Mouse (Mus musculus) stomach, postnatal 0 days (tissue): ENCODE measurements at regions not wholly inside any gene's neighbourhood (a gene's known extent, or its start where the extent isn't known, plus 50 kb on each side); places are given as distances from the start of the nearest gene placed in this dataset.

Experiments used
- ATAC-seq: fragments of 200-750 bp; cut with Nextera tagmentation; 2 replicates; pipeline ENCODE4 v1.8.0; 2017; ENCODE audit not compliant: low FRiP score, low TSS enrichment
- DNase-seq: peaks from one replicate; pipeline ENCODE4 v3.0.0-alpha.2; 2016; ENCODE audit warnings: low spot score
- H3K27ac ChIP-seq: fragments of 300-500 bp; sonication (generic); replicated peaks from 2 replicates; pipeline ENCODE4 v1.5.1; 2014; ENCODE audit warnings: mild to moderate bottlenecking, control low read depth
- H3K27me3 ChIP-seq: fragments of 300-500 bp; sonication (generic); 2 replicates; pipeline ENCODE4 v1.6.1; 2014; ENCODE audit warnings: low read length; ENCODE audit not compliant: control insufficient read depth, insufficient read depth
- H3K36me3 ChIP-seq: fragments of 300-500 bp; sonication (generic); 2 replicates; pipeline ENCODE4 v1.6.1; 2014; ENCODE audit warnings: low read length, mixed read lengths; ENCODE audit not compliant: control insufficient read depth, insufficient read depth
- H3K4me1 ChIP-seq: fragments of 300-500 bp; sonication (generic); replicated peaks from 2 replicates; pipeline ENCODE4 v1.6.1; 2014; ENCODE audit warnings: antibody characterized with exemption; ENCODE audit not compliant: control insufficient read depth, insufficient read depth
- H3K4me2 ChIP-seq: fragments of 300-500 bp; sonication (generic); replicated peaks from 2 replicates; pipeline ENCODE4 v1.6.1; 2014; ENCODE audit warnings: low read depth, mild to moderate bottlenecking, control low read depth, moderate library complexity
- H3K4me3 ChIP-seq: fragments of 300-500 bp; sonication (generic); 2 replicates; pipeline ENCODE4 v1.5.1; 2014; ENCODE audit warnings: low read depth, low read length, control low read depth
- H3K9ac ChIP-seq: fragments of 300-500 bp; sonication (generic); 2 replicates; pipeline ENCODE4 v1.6.1; 2014; ENCODE audit warnings: mild to moderate bottlenecking, low read length, control low read depth, mixed read lengths
- H3K9me3 ChIP-seq: fragments of 300-500 bp; sonication (generic); 2 replicates; pipeline ENCODE4 v1.6.1; 2016; ENCODE audit warnings: low read length; ENCODE audit not compliant: control insufficient read depth
- CTCF ChIP-seq: IDR thresholded peaks from 2 replicates; pipeline ENCODE4 v1.5.1; 2016; ENCODE audit warnings: antibody characterized with exemption, low read depth, mild to moderate bottlenecking, moderate library complexity
- EP300 ChIP-seq: optimal IDR thresholded peaks from 2 replicates; pipeline ENCODE3; 2016; ENCODE audit warnings: antibody characterized with exemption
- WGBS: fragments of 180-500 bp; shearing (Covaris S2); extraction: QIAGEN DNeasy Blood & Tissue Kit; methylation state at CpG from one replicate; pipeline ENCODE4 v1.1.7; 2014; 5-methylcytosine and 5-hydroxymethylcytosine counted together

GRCm38 (mm10) chr12:109530215-109531050 lies 69.7 kb downstream of the Rtl1 start:
- no peaks in the 10 kb centered on the region for H3K27me3 ChIP-seq
- WGBS = 81% methylated on average over 19 of the region's 19 CpGs

DNA sequence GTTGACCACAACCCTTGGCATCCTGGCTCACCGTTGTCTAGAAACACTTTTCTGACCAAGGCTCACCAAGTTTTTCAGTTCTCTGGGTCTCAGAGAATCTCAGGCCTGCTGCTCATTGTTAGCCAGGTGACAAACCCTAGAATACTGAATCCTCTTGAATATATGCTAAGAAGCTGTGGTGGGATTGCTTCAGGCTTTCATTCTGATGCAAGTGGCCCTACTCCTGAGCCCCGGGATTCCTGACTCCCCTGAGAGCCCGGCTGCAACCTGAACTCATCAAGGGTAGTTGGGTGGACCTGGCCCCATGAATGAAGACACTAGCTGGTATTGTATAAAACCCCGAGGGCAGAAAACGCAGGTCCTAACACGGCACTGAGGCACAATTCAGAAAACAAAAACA lies 70.6 kb downstream of the Rtl1 start:
- 82% methylated on average over 6 of the region's 6 CpGs for WGBS
- Histone ChIP-seq H3K36me3 (no peaks in the 10 kb centered on the region), H3K4me3 (no peak overlapping the region), H3K9me3 (0 out of 2 replicates have a peak, but pooled peaks cover 4% of the 10 kb centered on the region), H3K9ac (no peak overlapping the region), H3K4me2 (no peak overlapping the region), H3K4me1 (peaks cover 5% of the 10 kb centered on the region), H3K27ac (no peak overlapping the region), H3K27me3 (no peaks in the 10 kb centered on the region)
- no peak for DNase-seq
- TF ChIP-seq EP300 (no peak), CTCF (no peak)
- ATAC-seq = no peak

More at GRCm38 (mm10) chr12:109530215-109531050, 69.7 kb downstream of the Rtl1 start:
- Histone ChIP-seq H3K36me3 (no peaks in the 10 kb centered on the region), H3K27ac (no peak overlapping the region), H3K9me3 (0 out of 2 replicates have a peak, but pooled peaks cover 4% of the 10 kb centered on the region), H3K4me2 (no peak overlapping the region), H3K9ac (no peak overlapping the region), H3K4me1 (peaks cover 8% of the 10 kb centered on the region), H3K4me3 (no peak overlapping the region)
- ATAC-seq (no peak), DNase-seq (no peak)
- TF ChIP-seq EP300 = no peak
- TF ChIP-seq CTCF = no peak

DNA sequence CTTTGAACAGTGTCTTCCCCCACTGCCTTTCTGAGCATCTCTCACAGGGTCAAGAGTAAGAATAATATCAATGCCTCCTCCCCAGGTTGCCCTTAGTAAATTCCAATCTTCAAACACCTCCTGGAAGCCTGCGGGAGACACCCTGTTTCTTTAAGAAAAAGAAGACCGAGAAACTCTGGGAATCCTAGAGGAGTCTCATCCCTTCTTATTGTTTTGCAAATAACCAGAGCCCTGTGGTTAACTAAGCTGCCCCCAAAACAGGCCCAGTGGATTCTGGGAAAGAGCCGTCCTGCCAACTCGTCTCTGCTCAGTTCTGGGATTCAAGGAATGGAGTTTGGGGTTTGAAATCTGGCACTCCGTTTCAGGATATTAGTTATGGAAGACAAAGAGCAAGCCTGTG lies 71.2 kb downstream of the Rtl1 start:
- 0 out of 2 replicates have a peak, but pooled peaks cover 4% of the 10 kb centered on the region for H3K9me3 ChIP-seq
- TF ChIP-seq CTCF (no peak), EP300 (no peak)
- 75% methylated on average over 5 of the region's 5 CpGs for WGBS
- ATAC-seq (no peak), DNase-seq (no peak)
- H3K9ac ChIP-seq = no peak overlapping the region
- no peak overlapping the region for H3K27ac ChIP-seq
- peaks cover 5% of the 10 kb centered on the region for H3K4me1 ChIP-seq
- no peak overlapping the region for H3K4me3 ChIP-seq
- no peaks in the 10 kb centered on the region for H3K27me3 ChIP-seq
- H3K36me3 ChIP-seq = no peaks in the 10 kb centered on the region
- no peak overlapping the region for H3K4me2 ChIP-seq

- H3K4me2 ChIP-seq = peak overlapping the region; percentile 43
- ATAC-seq (no peak), DNase-seq (no peak)
- 0 out of 2 replicates have a peak overlapping the region, but pooled peaks have one; percentile 8 for H3K4me3 ChIP-seq
- 0 out of 2 replicates have a peak, but pooled peaks cover 4% of the 10 kb centered on the region for H3K9me3 ChIP-seq
- no peak overlapping the region for H3K27ac ChIP-seq
- H3K9ac ChIP-seq = no peak overlapping the region
- peaks cover 5% of the 10 kb centered on the region for H3K4me1 ChIP-seq
- WGBS = 48% methylated on average over 27 of the region's 27 CpGs
- H3K36me3 ChIP-seq = no peaks in the 10 kb centered on the region
- TF ChIP-seq CTCF = no peak
- TF ChIP-seq EP300 = no peak
- H3K27me3 ChIP-seq = no peaks in the 10 kb centered on the region
These were observed 71.9 kb downstream of the Rtl1 start for GRCm38 (mm10) chr12:109528263-109528545.

DNA sequence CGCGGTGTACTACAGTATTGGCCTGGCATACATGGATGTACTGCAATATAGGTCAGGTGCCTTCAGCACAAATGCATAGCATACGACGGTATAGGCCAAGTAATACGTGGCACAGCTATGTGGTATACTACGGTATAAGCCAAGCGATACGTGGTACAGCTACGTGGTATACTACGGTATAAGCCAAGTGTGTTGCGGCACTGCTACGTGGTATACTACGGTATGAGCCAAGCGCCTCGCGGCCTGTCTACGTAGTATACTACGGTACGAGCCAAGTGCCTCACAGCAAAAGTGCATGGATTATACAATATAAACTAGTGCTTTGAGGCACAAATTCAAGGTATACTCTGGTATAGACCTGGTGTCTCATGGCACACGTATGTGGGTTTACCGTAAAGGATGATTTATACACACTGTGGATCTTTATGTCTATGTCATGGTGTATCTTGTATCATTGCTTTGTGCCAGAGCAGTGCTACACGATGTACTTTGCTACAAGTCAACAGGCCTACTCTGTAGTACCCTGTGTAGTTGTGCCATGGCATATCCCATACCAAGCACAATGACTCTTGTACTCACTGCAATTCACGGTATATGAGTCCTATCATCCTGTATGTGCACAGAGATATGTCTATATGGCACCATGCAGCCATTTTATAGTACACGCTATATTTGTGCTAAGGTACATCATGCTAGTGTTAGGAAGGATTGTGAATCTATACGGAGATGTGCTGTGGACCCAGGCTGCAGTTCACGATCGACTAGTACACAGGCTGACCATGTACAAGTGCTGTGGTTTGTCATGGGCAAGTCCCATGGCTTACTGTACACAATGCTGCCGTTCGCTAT lies 72.5 kb downstream of the Rtl1 start:
- no peaks in the 10 kb centered on the region for H3K27me3 ChIP-seq
- TF ChIP-seq CTCF (no peak), EP300 (no peak)
- H3K27ac ChIP-seq = no peak overlapping the region
- ATAC-seq = no peak
- H3K4me3 ChIP-seq = 0 out of 2 replicates have a peak overlapping the region, but pooled peaks have one; percentile 8
- DNase-seq = no peak
- no peak overlapping the region for H3K9ac ChIP-seq
- peak overlapping the region; percentile 43 for H3K4me2 ChIP-seq
- H3K36me3 ChIP-seq = no peaks in the 10 kb centered on the region
- H3K4me1 ChIP-seq = peaks cover 3% of the 10 kb centered on the region
- 0 out of 2 replicates have a peak, but pooled peaks cover 4% of the 10 kb centered on the region for H3K9me3 ChIP-seq
- WGBS = 67% methylated on average over 29 of the region's 29 CpGs
